Mouse (Mus musculus) A20 (cell line): ENCODE data around the gene Kif2a.
"Not testable (repeated sequence)": the region's sequence is repeated elsewhere in the genome, so short reads cannot be mapped to it uniquely, and the experiment has no call there.

Experiments
- DNase-seq: peaks from one replicate; pipeline ENCODE4 v3.0.0-alpha.2; 2011; ENCODE audit warnings: low read depth, low spot score

Gene Kif2a

DNA sequence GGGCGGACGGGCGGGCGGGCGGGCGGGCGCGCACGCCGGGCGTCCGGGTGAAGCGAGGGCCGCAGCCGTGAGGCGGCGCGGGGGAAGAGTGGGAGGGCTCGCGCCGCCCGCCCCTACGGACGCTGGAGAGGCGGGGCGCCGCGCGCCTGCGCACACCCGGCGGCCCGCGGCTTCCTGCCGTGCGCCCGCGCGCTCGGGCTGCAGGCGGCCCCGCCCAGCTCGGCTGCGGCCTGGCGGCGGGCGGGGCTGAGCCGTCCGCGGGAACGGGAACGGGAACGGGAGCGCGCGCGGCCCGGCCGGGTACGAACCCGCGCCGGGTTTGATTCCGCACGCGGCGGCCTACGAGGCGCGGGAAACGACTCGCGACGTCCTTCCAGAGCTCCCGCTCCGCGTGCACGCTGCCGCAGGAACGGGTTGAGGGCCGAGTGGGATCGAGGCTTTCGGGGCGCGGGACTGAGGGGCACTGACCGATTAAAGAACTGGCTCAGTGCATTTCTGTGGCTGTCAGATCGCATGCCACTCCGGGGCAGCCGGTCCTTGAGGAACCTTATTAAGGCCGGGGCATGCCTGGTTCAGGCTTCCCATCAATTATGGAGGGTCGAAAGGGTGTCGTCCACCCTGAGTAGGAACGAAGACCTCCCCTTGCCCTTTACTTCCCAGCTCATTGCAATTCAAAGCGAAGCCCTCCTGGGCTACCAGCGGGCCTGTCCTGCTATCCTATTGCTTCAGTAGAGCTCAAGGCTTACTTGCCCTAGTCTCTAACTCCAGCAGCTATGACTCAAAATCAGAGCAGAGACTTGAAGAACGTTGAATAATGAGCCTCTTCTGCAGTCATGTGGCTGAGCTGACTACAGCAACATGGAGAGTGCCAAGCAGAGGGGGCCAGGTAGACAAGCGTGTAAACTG lies 593 bp upstream of the Kif2a start:
- DNase-seq = peak; percentile 87

DNA sequence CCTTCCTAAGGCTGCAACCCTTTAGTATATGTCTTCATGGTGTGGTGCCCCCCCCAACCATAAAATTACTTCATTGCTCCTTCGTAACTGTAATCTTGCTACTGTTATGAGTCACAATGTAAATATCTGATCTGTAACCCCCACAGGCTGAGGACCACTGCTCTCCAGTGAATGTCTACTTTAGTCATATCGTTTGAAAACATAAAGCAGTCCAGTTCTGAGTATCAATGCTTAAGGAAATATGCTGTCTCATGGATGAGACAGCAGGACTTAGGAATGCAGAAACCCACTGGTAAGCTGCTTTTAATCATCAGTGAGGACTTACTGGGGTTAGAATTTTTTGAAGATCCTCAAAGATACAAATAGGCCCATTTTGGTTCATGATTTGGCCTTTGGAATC lies 2.5 kb downstream of the Kif2a start:
- no peak for DNase-seq

DNA sequence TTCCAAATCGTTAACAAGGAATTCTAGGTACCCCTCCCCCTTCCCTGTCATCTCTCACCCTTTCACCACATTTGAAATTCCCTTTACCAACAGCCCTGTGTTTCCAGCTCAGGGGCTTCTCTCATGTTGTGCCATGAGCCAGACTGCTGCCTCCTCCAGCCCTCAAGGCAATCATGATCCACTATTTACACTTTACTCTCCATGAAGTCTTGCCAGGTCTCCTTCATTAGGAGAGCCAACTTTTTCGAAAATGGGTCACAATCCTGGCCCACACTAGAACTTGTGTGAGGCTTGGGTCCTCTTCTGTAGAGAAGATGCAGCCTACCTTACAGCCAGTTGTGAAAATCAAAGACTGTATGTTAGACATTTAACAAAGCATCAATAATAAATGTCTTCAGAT lies 8.0 kb downstream of the Kif2a start:
- no peak for DNase-seq

DNA sequence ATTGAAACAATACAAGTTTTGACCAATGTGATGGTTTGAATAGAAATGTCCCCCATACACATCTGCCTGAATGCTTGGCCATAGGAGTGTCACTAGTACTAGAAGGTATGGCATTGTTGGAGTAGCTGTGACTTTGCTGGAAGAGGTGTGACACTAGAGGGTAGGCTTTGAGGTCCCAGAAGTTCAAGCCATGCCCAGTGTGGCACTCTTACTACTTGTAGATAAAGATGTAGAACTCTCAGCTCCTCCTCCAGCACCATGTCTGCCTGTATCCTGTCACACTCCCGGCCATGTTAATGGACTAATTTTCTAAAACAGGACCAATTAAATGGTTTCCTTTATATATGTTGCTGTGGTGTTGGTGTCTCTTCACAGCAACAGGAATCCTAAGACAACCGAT lies 10.3 kb downstream of the Kif2a start:
- no peak for DNase-seq

DNA sequence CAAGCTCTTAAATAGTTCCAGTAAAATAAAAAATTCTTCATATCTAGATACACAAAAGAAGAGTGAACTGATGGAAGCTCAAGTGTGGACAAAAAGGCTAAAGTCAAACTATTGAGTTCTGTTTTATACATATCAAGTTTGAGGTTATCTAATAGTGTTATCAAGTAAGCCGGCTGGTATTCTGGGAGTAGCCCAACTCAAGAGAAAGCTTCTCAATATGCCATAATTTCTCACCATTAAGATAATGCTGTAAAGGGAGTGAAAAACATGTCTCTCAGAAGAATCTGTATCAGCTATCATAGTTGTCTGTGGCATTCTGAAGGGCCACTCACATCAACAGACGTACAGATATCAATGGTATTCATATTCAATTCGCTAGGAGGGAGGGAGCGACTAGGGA lies 13.8 kb downstream of the Kif2a start:
- DNase-seq = no peak

DNA sequence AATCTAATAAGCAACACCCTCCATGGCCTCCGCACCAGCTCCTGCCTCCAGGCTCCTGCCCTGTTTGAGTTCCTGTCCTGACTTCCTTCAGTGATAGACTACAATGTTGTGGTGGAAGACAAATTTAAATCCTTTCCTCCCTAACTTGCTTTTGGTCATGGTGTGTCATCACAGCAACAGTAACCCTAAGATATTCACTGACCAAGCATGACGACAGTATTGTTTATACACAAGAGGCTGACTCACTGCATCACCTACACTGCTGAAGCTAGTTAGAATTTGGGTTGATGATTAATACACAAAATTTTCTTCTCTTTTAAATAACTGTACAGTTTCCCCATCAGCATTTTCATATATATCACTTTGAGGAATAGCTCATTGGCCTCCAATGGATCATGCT lies 18.7 kb downstream of the Kif2a start:
- no peak for DNase-seq

DNA sequence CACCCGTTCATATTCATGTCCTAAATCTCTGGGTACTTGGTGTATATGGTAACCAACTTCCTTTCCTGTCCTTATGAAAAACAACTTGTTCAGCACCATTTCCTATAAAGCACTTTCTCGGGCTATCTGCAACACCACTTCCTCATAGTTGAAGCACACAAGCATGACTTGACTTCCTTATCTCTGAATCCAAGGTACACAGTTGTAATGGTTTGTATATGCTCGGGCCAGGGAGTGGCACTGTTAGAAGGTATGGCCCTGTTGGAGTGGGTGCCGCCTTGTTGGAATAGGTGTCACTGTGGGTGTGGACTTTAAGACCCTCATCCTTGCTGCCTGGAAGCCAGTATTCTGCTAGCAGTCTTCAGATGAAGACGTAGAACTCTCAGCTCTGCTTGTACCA lies 23.3 kb downstream of the Kif2a start:
- peak; percentile 70 for DNase-seq

DNA sequence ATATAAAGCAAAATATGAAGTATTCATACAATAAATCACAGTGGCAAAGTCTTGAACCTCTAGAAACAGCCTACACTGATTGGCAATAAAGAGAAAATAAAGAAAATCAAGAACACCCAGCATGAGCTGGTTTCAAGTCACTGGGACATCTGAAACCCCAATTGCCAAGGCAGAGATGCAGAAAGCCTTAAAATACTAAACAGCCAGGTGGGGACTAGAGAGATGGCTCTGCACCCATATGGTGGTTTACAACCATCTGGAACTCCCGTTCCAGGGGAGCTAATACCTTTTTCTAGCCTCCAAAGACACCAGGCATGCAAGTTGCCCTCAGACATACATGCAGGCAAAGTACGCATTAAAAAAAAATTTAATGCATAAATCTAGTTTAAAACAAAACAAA lies 23.9 kb downstream of the Kif2a start:
- no peak for DNase-seq

DNA sequence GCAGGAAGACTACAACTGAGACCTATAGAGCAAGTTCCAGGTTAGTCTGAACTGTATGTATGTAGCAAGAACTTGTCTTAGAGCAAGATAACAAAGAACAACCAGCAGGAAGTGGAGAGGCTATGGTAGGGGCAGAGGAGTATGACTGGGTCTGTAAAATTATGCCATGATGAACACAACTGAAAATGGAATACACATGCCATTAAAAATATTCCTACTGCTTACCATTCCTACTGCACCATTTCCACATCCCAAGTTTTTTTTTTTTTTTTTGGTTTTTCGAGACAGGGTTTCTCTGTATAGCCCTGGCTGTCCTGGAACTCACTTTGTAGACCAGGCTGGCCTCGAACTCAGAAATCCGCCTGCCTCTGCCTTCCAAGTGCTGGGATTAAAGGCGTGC lies 24.4 kb downstream of the Kif2a start:
- not testable (repeated sequence) for DNase-seq

DNA sequence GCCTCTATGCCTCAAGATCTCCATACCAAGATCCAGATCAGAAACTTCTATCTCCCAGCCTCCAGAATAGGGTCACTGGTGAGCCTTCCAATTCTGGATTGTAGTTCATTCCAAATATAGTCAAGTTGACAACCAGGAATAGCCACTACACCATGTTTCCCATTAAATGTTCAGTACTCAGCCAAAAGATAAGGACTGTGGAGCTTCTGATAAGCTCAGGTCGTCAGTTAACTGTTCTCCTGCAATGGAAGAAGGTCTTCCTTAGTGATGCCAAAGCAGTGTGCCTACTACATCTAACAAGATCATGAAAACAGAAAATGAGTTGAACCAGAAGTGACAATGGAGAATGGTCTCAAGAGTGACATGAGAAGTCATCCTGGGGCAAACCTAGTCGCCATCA lies 25.0 kb downstream of the Kif2a start:
- DNase-seq = no peak

DNA sequence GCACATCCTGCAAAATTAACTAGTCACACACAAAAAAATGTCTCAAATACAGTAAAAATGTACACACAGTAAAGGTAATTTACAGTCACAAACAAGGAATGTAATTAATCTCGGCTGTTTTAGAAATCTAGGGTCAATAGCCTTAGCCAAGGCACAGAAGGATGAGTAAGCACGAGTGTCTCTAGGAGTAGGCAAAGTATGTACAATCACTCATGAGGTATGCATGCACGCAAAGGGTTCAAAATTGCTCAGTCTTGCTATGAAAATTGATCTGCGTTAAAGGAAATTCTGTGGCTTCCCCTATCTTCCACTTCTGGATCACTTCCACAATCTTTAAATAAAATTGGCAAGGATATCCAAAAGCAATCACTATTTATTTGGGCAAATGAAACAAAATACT lies 60.4 kb downstream of the Kif2a start:
- DNase-seq = no peak

DNA sequence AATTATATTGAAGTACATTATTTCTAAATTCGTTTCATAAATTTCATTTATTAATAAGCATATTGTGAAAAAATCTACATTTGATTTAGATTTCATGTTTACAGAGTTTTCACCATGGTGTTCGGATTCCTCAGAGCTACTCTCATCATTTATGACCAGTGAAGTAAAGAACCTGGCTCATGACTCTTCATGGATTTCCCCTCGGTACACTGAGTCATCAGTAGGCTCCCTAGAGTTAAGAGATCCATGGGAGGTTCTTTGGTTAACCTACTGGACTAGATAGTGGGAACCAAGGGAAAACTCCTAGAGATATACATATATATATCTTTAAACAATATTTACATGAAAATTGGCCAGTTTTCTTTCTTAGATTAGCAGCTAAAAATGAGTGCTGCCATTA lies 61.4 kb downstream of the Kif2a start:
- DNase-seq = no peak

DNA sequence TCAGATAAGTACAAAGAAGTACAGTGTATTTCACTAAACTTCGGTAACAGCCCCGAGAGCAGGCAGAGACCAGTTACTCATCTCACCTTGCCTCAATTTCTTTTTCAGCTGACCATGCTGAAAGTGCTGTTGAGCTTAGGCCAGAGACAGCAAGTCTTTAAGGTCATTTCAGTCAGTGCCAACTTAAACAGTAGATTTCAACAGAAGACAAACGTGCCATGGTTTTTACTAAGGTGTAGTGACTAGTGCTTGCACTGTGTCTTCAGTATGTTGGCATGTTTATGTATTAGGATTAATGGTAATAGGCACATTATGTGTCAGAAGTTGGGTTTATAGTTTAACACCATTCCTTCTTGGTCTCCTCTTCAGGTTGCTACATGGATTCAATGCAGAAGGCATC lies 63.6 kb downstream of the Kif2a start:
- DNase-seq = no peak

DNA sequence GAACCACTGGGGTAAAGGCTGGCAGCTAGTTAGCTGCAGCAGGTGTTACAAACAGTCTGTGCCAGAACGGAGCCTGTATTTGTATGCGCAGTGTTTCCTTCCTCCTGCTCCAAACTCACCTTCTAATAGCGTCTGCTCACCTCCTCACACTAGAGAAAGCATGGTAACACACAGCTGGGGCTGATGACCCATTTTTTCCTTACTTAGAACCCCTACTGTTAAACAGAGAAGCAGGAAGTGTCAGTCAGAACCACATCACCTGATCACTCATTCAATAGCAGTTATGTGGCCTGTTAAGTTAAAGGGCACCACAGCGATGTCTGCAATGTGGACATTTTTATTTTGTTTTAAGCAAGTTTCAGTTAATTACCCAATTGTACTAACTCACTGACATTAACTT lies 64.4 kb downstream of the Kif2a start:
- no peak for DNase-seq

DNA sequence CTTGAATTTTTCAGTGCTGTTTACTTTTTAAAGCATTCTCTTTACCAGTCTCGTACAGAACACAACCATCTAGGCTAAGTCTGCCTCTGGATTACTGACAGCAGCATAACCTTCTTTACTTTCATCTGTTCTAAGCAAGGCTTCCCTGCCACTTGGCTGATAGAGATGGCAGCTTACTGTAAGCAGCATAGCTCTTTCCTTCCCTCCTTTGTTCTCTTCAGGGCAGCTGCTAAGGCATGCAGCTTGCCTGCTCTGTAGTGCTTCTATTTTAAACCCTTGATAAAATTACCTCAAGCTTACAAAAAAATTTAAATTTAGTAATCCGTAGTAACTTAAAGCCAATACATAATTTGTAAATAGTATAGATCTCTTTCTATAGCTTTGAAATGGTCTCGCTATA lies 67.0 kb downstream of the Kif2a start:
- DNase-seq = no peak

DNA sequence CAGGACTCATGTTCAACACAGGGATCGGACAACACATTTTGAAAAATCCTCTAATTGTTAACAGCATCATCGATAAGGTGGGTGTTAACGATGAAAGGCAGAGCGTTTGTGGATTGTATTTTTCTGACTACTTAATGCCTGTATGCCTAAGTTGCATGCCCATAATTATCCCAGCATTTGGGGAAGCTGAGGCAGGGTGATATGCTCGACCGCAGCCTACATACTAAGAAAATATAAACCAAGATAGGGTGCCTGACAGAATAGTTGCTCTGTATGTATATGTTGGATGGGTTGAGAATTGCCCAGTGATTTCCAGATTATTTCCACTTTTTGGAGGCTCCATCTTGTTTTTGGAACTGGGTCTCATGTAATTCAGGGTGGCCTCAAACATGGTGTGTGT lies 74.3 kb downstream of the Kif2a start:
- DNase-seq = no peak

DNA sequence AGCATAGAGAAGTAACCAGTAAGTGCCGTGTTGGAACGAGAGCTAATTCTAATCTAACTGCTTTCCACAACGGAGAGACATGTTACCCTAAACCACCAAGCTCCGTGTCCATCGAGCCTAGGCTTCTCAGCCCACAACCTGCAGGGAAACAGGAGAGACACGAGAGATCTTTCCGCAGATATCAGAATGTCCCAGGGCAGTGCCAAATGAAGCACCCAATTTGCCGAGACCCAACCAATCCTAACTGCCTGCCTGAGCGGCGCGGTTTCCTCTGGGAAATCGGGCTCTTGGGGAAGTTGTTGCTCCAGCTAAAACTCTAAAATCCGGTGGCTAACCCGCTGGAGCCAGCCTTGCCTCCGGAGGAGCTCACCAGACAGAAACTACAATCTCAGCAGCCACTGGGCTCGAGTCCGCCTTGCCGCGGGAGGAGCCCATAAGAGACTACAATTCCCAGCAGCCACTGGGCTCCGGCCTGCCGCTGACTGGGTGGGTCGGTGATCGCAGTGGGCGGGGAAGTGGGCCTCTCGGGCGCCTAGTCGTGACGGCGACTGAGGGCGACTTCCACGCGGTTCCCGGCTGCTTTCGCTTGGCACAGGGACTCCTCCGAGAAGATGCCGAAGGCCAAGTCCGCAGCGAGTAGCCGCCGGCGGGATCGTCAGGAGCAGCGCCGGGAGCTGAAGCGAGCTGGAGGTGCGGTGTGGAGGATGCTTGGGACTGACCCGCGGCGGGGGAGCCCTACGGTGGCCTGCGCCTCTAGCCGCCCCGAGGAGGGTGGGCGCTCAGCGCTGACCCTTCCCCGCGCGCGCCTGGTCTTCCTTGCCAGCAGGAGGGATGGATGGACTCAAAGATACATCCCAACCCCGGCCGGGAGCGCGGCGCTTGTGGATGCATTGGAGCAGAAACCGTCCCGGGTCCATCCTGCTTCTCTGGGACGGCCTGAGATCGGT lies 75.1 kb downstream of the Kif2a start, which contains the start of gene Dimt1:
Dimt1 (plus strand) TSS at position 534 of the 947 bp plus-strand sequence.
- DNase-seq = peak; percentile 95

DNA sequence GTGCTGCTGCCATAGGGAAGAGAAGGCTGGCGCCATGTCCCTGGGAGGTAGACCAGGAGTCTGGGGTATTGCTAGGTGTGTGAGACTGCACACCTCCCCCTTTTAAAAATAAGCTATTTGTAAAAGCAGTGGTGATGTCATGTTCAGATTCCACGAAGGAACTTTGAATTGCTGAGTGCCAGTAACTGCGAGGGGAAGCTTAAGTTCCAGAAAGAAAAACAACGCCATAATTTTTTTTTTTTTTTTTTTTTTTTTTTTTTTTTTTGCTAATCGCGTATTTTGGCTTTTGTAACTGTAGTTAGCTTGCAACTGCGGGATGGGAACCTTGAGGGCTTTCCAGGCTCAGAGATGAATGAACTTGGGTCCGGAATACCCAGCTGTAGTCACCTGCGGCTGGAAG lies 76.4 kb downstream of the Kif2a start:
- DNase-seq = no peak

DNA sequence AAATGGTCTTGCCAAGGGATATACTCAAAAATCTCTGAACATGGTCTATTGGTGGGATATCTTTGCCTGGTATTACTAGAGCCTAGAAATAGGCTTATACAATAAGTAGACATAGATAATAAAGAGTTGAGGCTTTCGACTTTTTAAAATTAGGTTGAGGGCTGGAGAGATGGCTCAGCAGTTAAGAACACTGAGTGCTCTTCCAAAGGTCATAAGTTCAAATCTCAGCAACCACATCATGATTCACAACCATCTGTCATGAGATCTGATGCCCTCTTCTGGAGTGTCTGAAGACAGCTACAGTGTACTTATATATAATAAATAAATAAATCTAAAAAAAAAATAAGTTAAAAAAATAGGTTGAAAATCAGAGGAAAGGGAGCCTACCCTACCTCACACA lies 79.2 kb downstream of the Kif2a start:
- peak; percentile 26 for DNase-seq

DNA sequence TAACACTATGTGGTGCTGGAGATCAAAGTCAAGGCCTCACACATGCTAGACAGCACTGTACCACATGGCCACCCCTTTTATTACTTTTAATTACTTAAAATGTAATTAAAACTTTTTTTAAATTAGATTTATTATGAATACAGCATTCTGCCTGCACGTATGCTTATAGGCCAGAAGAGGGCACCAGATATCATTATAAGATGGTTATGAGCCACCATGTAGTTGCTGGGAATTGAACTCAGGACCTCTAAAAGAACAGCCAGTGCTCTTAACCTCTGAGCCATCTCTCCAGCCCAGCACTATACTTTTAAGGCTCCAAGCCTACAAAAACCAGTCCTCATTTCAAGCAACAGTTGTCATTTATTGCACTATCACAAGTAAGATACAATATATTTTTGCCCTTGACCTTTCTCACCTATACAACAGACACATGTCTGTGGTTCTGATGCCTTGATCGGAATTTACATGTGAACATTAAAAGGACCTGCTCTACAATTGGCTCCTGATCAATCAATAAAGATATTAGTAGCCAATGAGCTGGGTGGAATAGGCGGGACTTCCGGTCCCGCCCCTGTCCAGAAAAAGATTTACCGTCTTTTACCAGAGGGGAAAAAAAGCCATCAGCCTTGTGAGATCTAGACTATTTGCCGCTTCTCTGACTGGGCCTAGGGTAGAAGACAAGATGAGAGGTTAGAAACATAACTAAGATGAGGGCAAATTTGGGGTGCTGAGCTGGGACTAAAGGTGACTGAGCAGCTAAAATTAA lies 80.5 kb downstream of the Kif2a start:
- DNase-seq = peak; percentile 92

DNA sequence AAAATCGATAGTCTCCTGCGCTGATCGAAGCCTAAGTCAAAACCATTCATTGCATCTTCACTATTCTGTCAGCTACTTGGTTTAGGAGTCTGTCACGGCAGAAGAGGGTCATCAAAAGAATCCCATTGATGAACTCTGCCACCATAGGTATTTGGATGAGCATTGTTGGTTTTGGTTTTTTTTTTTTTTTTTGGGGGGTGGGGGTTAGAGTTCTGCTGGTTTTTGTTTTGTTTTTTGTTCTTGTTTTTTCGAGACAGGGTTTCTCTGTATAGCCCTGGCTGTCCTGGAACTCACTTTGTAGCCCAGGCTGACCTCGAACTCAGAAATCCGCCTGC lies 84.8 kb downstream of the Kif2a start:
- DNase-seq = no peak
